Mouse (Mus musculus) urinary bladder, postnatal 4 days (tissue): Measurements from ENCODE around the gene Megf11.

ENCODE experiments used
- DNase-seq, 2 experiments: peaks; one replicate each; pipeline ENCODE4 v3.0.0; 2021 to 2022; ENCODE audit warnings: low spot score in 2 of 2

Gene Megf11

GRCm38 (mm10) chr9:64520747-64521283 lies 135.4 kb downstream of the Megf11 start:
- no peak for DNase-seq

GRCm38 (mm10) chr9:64523264-64524045 lies 138.0 kb downstream of the Megf11 start:
- DNase-seq, result no peak

GRCm38 (mm10) chr9:64528061-64528460 lies 142.6 kb downstream of the Megf11 start:
- no peak for DNase-seq

GRCm38 (mm10) chr9:64528595-64528994 lies 143.2 kb downstream of the Megf11 start:
- no peak for DNase-seq

- no peak for DNase-seq
Measured at GRCm38 (mm10) chr9:64531935-64532334, 146.5 kb downstream of the Megf11 start.

- no peak for DNase-seq
Measured at GRCm38 (mm10) chr9:64532711-64533242, 147.4 kb downstream of the Megf11 start.

- no peak for DNase-seq
Measured at GRCm38 (mm10) chr9:64533488-64534119, 148.2 kb downstream of the Megf11 start.

- DNase-seq, result no peak
Measured at GRCm38 (mm10) chr9:64534313-64534712, 148.9 kb downstream of the Megf11 start.

GRCm38 (mm10) chr9:64534856-64535539 lies 149.6 kb downstream of the Megf11 start:
- no peak for DNase-seq

GRCm38 (mm10) chr9:64537821-64538220 lies 152.4 kb downstream of the Megf11 start:
- no peak for DNase-seq

GRCm38 (mm10) chr9:64542246-64542645 lies 156.8 kb downstream of the Megf11 start:
- no peak for DNase-seq

GRCm38 (mm10) chr9:64543125-64543524 lies 157.7 kb downstream of the Megf11 start:
- DNase-seq, result no peak

- no peak for DNase-seq
Measured at GRCm38 (mm10) chr9:64546344-64546991, 161.0 kb downstream of the Megf11 start.

GRCm38 (mm10) chr9:64548332-64548731 lies 162.9 kb downstream of the Megf11 start:
- no peak for DNase-seq

GRCm38 (mm10) chr9:64551307-64551706 lies 165.9 kb downstream of the Megf11 start:
- DNase-seq, result no peak

- no peak for DNase-seq
Measured at GRCm38 (mm10) chr9:64552046-64552445, 166.6 kb downstream of the Megf11 start.

GRCm38 (mm10) chr9:64553441-64553840 lies 168.0 kb downstream of the Megf11 start:
- DNase-seq, result no peak

- no peak for DNase-seq
Measured at GRCm38 (mm10) chr9:64555620-64556019, 170.2 kb downstream of the Megf11 start.

- DNase-seq, result no peak
Measured at GRCm38 (mm10) chr9:64557110-64557745, 171.8 kb downstream of the Megf11 start.

- no peak for DNase-seq
Measured at GRCm38 (mm10) chr9:64557846-64558530, 172.6 kb downstream of the Megf11 start.
